Mouse (Mus musculus): ENCODE measurements around the gene Cited4. TPM values are rescaled to one million over a fixed set of nuclear protein-coding genes. Genes with fewer than 3 reads are reported as not detected.

Gene Cited4
- polyA plus RNA-seq (2015; fragmentation: Nextera tagmentation; extraction: Ambion mirVana): 21.5 and 26.4 TPM in 2 replicates

- Histone ChIP-seq H3K9me3 (replicated peaks) (no peaks in the 10 kb centered on the region), H3K4me1 (replicated peaks) (peaks cover 23% of the 10 kb centered on the region), H3K27me3 (no peaks in the 10 kb centered on the region), H3K36me3 (no peaks in the 10 kb centered on the region), H3K4me2 (peak within 1 kb of the TSS; percentile 90), H3K4me3 (peak within 1 kb of the TSS; percentile 62), H3K9ac (peak within 1 kb of the TSS; percentile 74), H3K27ac (peak within 1 kb of the TSS; percentile 85)
- ATAC-seq (replicated peaks; ENCODE audit: insufficient number of reproducible peaks, insufficient read depth, low FRiP score, low read depth): peak; percentile 89
- WGBS: under 1% methylated on average over 50 of the region's 50 CpGs
Observed at GRCm38 (mm10) chr4:120666358-120667024, at the start of gene Cited4. TSS of gene Cited4 (plus strand) at chr4:120666572.

- no peak overlapping the region for H3K4me3 ChIP-seq
- ATAC-seq (replicated peaks; ENCODE audit: insufficient number of reproducible peaks, insufficient read depth, low FRiP score, low read depth): no peak
- no peak overlapping the region for H3K27ac ChIP-seq
- H3K4me1 ChIP-seq (replicated peaks): peaks cover 5% of the 10 kb centered on the region
- no peaks in the 10 kb centered on the region for H3K27me3 ChIP-seq
- H3K9ac ChIP-seq: no peak overlapping the region
- H3K9me3 ChIP-seq (replicated peaks): no peaks in the 10 kb centered on the region
- no peak overlapping the region for H3K4me2 ChIP-seq
- H3K36me3 ChIP-seq: no peaks in the 10 kb centered on the region
- 74% methylated on average over 6 of the region's 6 CpGs for WGBS
Observed at GRCm38 (mm10) chr4:120627728-120628127, 38.6 kb upstream of the Cited4 start.

GRCm38 (mm10) chr4:120630218-120630931, 36.0 kb upstream of the Cited4 start:
- H3K9ac ChIP-seq: no peak overlapping the region
- H3K4me2 ChIP-seq: no peak overlapping the region
- no peak overlapping the region for H3K27ac ChIP-seq
- H3K4me3 ChIP-seq: no peak overlapping the region
- no peaks in the 10 kb centered on the region for H3K27me3 ChIP-seq
- WGBS: 23% methylated on average over 8 of the region's 8 CpGs
- no peaks in the 10 kb centered on the region for H3K9me3 ChIP-seq (replicated peaks)
- no peaks in the 10 kb centered on the region for H3K36me3 ChIP-seq
- ATAC-seq (replicated peaks; ENCODE audit: insufficient number of reproducible peaks, insufficient read depth, low FRiP score, low read depth): no peak
- peaks cover 5% of the 10 kb centered on the region for H3K4me1 ChIP-seq (replicated peaks)

GRCm38 (mm10) chr4:120631828-120632227, 34.5 kb upstream of the Cited4 start:
- Histone ChIP-seq H3K27ac (no peak overlapping the region), H3K4me1 (replicated peaks) (peaks cover 5% of the 10 kb centered on the region; the same call in 1 of the 2 replicates), H3K9ac (no peak overlapping the region), H3K9me3 (replicated peaks) (no peaks in the 10 kb centered on the region), H3K27me3 (no peaks in the 10 kb centered on the region), H3K36me3 (no peaks in the 10 kb centered on the region), H3K4me2 (no peak overlapping the region), H3K4me3 (no peak overlapping the region)
- no peak for ATAC-seq (replicated peaks; ENCODE audit: insufficient number of reproducible peaks, insufficient read depth, low FRiP score, low read depth)
- WGBS: 44% methylated on average over 6 of the region's 6 CpGs

- no peak overlapping the region for H3K27ac ChIP-seq
- H3K27me3 ChIP-seq: no peaks in the 10 kb centered on the region
- 84% methylated on average over 2 of the region's 2 CpGs for WGBS
- no peak overlapping the region for H3K9ac ChIP-seq
- ATAC-seq (replicated peaks; ENCODE audit: insufficient number of reproducible peaks, insufficient read depth, low FRiP score, low read depth): no peak
- no peak overlapping the region for H3K4me2 ChIP-seq
- H3K9me3 ChIP-seq (replicated peaks): no peaks in the 10 kb centered on the region
- H3K4me3 ChIP-seq: no peak overlapping the region
- H3K36me3 ChIP-seq: no peaks in the 10 kb centered on the region
- H3K4me1 ChIP-seq (replicated peaks): peaks cover 2% of the 10 kb centered on the region; the same call in 1 of the 2 replicates
Observed at GRCm38 (mm10) chr4:120635351-120635750, 31.0 kb upstream of the Cited4 start.

GRCm38 (mm10) chr4:120641946-120642345, 24.4 kb upstream of the Cited4 start:
- H3K4me2 ChIP-seq: no peak overlapping the region
- H3K9ac ChIP-seq: no peak overlapping the region
- ATAC-seq (replicated peaks; ENCODE audit: insufficient number of reproducible peaks, insufficient read depth, low FRiP score, low read depth): no peak
- H3K4me3 ChIP-seq: no peak overlapping the region
- no peak overlapping the region for H3K27ac ChIP-seq
- H3K4me1 ChIP-seq (replicated peaks): no peaks in the 10 kb centered on the region
- no peaks in the 10 kb centered on the region for H3K9me3 ChIP-seq (replicated peaks)
- H3K36me3 ChIP-seq: no peaks in the 10 kb centered on the region
- no peaks in the 10 kb centered on the region for H3K27me3 ChIP-seq
- 86% methylated on average over 6 of the region's 6 CpGs for WGBS

- Histone ChIP-seq H3K27me3 (peaks cover 17% of the 10 kb centered on the region), H3K9ac (no peak overlapping the region), H3K4me2 (no peak overlapping the region), H3K4me3 (no peak overlapping the region), H3K4me1 (replicated peaks) (no peaks in the 10 kb centered on the region), H3K36me3 (no peaks in the 10 kb centered on the region), H3K27ac (no peak overlapping the region), H3K9me3 (replicated peaks) (no peaks in the 10 kb centered on the region)
- WGBS: 73% methylated on average over 3 of the region's 3 CpGs
- no peak for ATAC-seq (replicated peaks; ENCODE audit: insufficient number of reproducible peaks, insufficient read depth, low FRiP score, low read depth)
Observed at GRCm38 (mm10) chr4:120643899-120644298, 22.5 kb upstream of the Cited4 start.

GRCm38 (mm10) chr4:120649369-120650207, 16.8 kb upstream of the Cited4 start:
- Histone ChIP-seq H3K4me1 (replicated peaks) (peaks cover 7% of the 10 kb centered on the region), H3K27ac (no peak overlapping the region), H3K4me2 (peak overlapping the region; percentile 91), H3K9ac (peak overlapping the region; percentile 55), H3K27me3 (peaks cover 42% of the 10 kb centered on the region), H3K9me3 (replicated peaks) (no peaks in the 10 kb centered on the region), H3K36me3 (no peaks in the 10 kb centered on the region), H3K4me3 (peak overlapping the region; percentile 52)
- 5% methylated on average over 55 of the region's 55 CpGs for WGBS
- peak; percentile 55; the same call in 1 of the 2 replicates for ATAC-seq (replicated peaks; ENCODE audit: insufficient number of reproducible peaks, insufficient read depth, low FRiP score, low read depth)

GRCm38 (mm10) chr4:120650208-120650592, 16.2 kb upstream of the Cited4 start:
- WGBS: 28% methylated on average over 7 of the region's 7 CpGs
- H3K4me1 ChIP-seq (replicated peaks): peaks cover 7% of the 10 kb centered on the region
- peak overlapping the region; percentile 91 for H3K4me2 ChIP-seq
- peak overlapping the region; percentile 52 for H3K4me3 ChIP-seq
- peaks cover 42% of the 10 kb centered on the region for H3K27me3 ChIP-seq
- H3K36me3 ChIP-seq: no peaks in the 10 kb centered on the region
- H3K9ac ChIP-seq: no peak overlapping the region
- H3K9me3 ChIP-seq (replicated peaks): no peaks in the 10 kb centered on the region
- no peak overlapping the region for H3K27ac ChIP-seq
- ATAC-seq (replicated peaks; ENCODE audit: insufficient number of reproducible peaks, insufficient read depth, low FRiP score, low read depth): no peak

- no peaks in the 10 kb centered on the region for H3K9me3 ChIP-seq (replicated peaks)
- peaks cover 5% of the 10 kb centered on the region; the same call in 1 of the 2 replicates for H3K27me3 ChIP-seq
- no peak overlapping the region for H3K9ac ChIP-seq
- no peaks in the 10 kb centered on the region for H3K4me1 ChIP-seq (replicated peaks)
- no peak overlapping the region for H3K4me3 ChIP-seq
- ATAC-seq (replicated peaks; ENCODE audit: insufficient number of reproducible peaks, insufficient read depth, low FRiP score, low read depth): no peak
- WGBS: 72% methylated on average over 8 of the region's 8 CpGs
- no peak overlapping the region for H3K4me2 ChIP-seq
- no peak overlapping the region for H3K27ac ChIP-seq
- no peaks in the 10 kb centered on the region for H3K36me3 ChIP-seq
Observed at GRCm38 (mm10) chr4:120655898-120656297, 10.5 kb upstream of the Cited4 start.

- ATAC-seq (replicated peaks; ENCODE audit: insufficient number of reproducible peaks, insufficient read depth, low FRiP score, low read depth): no peak
- H3K9me3 ChIP-seq (replicated peaks): no peaks in the 10 kb centered on the region
Observed at GRCm38 (mm10) chr4:120660485-120660884, 5.9 kb upstream of the Cited4 start.

More at GRCm38 (mm10) chr4:120660485-120660884, 5.9 kb upstream of the Cited4 start:
- no peaks in the 10 kb centered on the region for H3K36me3 ChIP-seq
- H3K4me3 ChIP-seq: no peak overlapping the region
- H3K27ac ChIP-seq: no peak overlapping the region
- no peak overlapping the region for H3K4me2 ChIP-seq
- H3K9ac ChIP-seq: no peak overlapping the region
- no peaks in the 10 kb centered on the region for H3K27me3 ChIP-seq
- 64% methylated on average over 4 of the region's 4 CpGs for WGBS
- H3K4me1 ChIP-seq (replicated peaks): peaks cover 10% of the 10 kb centered on the region

All from heart, embryonic 15.5 days (tissue).